Mouse (Mus musculus) v-Abl transformed pro-B cells (cell line): Measurements from ENCODE around the gene Gm28374.

ENCODE experiments used
- in situ Hi-C, 2 experiments: fragments of 400-800 bp; cut with MboI; formaldehyde crosslinking; loops; one replicate each; pipeline ENCODE4 v1.15.1; 2025; ENCODE audit not compliant: unreplicated experiment in 2 of 2

Gm28374 gene

GRCm38 (mm10) chr19:6030520-6031280, 51.4 kb downstream of the Gm28374 start:
- in situ Hi-C loops = no loop called here

- in situ Hi-C loops = no loop called here
Measured at GRCm38 (mm10) chr19:6029426-6029825, 52.6 kb downstream of the Gm28374 start.

- in situ Hi-C loops = no loop called here
Measured at GRCm38 (mm10) chr19:6028991-6029390, 53.1 kb downstream of the Gm28374 start.
